Comparison of ENCODE assay signal across 8 mouse cellular contexts in genomic region chr6:8508883-8509536, GRCm38 (mm10). TPM values are rescaled to one million over a fixed set of nuclear protein-coding genes. Genes with fewer than 3 reads are reported as not detected.
A peak's percentile ranks its signal among the peaks of the same experiment; 100 is the strongest.
DNase-seq lines count a peak whose midpoint lies in the region; ATAC-seq lines count a peak whose summit lies in the region.

No protein-coding gene starts in this region.

- peak; percentile 99 for DNase-seq in adrenal gland, adult (ENCODE audit: inconsistent age in 2 of 2, low spot score in 1 of 2)
- DNase-seq in embryo, embryonic 10.5 days (ENCODE audit: low spot score): peak; percentile 99
- DNase-seq in gastrocnemius, postnatal 14 days: peak; percentile 99
- DNase-seq in left cerebral cortex, postnatal 10 days (ENCODE audit: extremely low spot score in 1 of 2, low spot score in 2 of 2): peak; percentile 99
- peak; percentile 100 for DNase-seq in right cerebral cortex, postnatal 25 days
- DNase-seq in urinary bladder, postnatal 4 days (ENCODE audit: low spot score in 2 of 2): peak; percentile 99

- peak; percentile 82 for ATAC-seq in inflammation-experienced regulatory T-cells, adult 6 months
- ATAC-seq in megakaryocyte-erythroid progenitor cell, adult 5-6 weeks (replicated peaks; ENCODE audit: low FRiP score, low TSS enrichment, poor library complexity, severe bottlenecking): peak; percentile 97

- intact Hi-C loops in gastrocnemius, postnatal 14 days (cut with DNase I; ENCODE audit: low total_unique reads): no loop called here
- intact Hi-C loops in left cerebral cortex, postnatal 10 days (cut with DNase I): no loop called here

RNA-seq across cellular contexts. Expression of gene Glcci1, which starts 0.4 kb away (rescaled TPM):
- 10 to 100 TPM in 1 of 2 experiments, 1 to 10 TPM in 1; 9.9 to 10.5 TPM for total RNA-seq in gastrocnemius, postnatal 14 days (2021)
- polyA plus RNA-seq in inflammation-experienced regulatory T-cells, adult 6 months (2017; shearing (Covaris generic)): 10 to 100 TPM; 24.8 to 33.6 (median 30.3) TPM
- total RNA-seq in left cerebral cortex, postnatal 10 days (2021): 10 to 100 TPM; 59.6 to 60.2 TPM
- total RNA-seq in megakaryocyte-erythroid progenitor cell, adult 5-6 weeks (2014; fragmentation: Nextera tagmentation): 11.0 and 16.9 TPM in 2 replicates
- 3.0 and 7.0 TPM in 2 replicates for total RNA-seq in megakaryocyte-erythroid progenitor cell, adult 5-6 weeks (2017)

Comparison
In these comparisons a context has a peak if more than half of its experiments do, and no peak if none do; other contexts are left out.
1. Peak in every context shown above with its lines: DNase-seq and ATAC-seq.